Mouse (Mus musculus) left cerebral cortex, adult 18-20 months (tissue): ENCODE results near the gene Rgs4. TPM values are rescaled to one million over a fixed set of nuclear protein-coding genes. Genes with fewer than 3 reads are reported as not detected.

Source experiments
- DNase-seq, 2 experiments: peaks; one replicate each; pipeline ENCODE4 v3.0.0; 2021 to 2022; ENCODE audit warnings: low spot score in 2 of 2, mixed read lengths in 1 of 2
- long read RNA-seq, 2 experiments: library from polyadenylated mRNA; stranded (forward); transcript quantifications; one replicate each; pipeline ENCODE4 v2.0.0; 2021
- total RNA-seq, 2 experiments: library from RNA; stranded (reverse); gene quantifications; 2 replicates each; pipeline ENCODE4 v1.2.3; 2021

The Rgs4 gene
- total RNA-seq: 100 to 1,000 TPM; 364 to 379 TPM
- long read RNA-seq, experiment 1, transcript Rgs4-201 (5 exons, 2,941 nt): major isoform, 175 of 217 reads
- long read RNA-seq, experiment 1, partial matches to known transcripts: 8 of 217 reads
- long read RNA-seq, experiment 1, other reads (novel, unspliced or antisense): 34 of 217 reads
- long read RNA-seq, experiment 2, transcript Rgs4-201 (5 exons, 2,941 nt): major isoform, 126 of 151 reads
- long read RNA-seq, experiment 2, partial matches to known transcripts: 25 of 151 reads
- long read RNA-seq, experiment 2, other reads (novel, unspliced or antisense): 0 of 151 reads

- DNase-seq: peak; percentile 85 to 91
Observed at GRCm38 (mm10) chr1:169747473-169747872, at the start of gene Rgs4. Gene Rgs4 (minus strand): TSS chr1:169747642.

DNA sequence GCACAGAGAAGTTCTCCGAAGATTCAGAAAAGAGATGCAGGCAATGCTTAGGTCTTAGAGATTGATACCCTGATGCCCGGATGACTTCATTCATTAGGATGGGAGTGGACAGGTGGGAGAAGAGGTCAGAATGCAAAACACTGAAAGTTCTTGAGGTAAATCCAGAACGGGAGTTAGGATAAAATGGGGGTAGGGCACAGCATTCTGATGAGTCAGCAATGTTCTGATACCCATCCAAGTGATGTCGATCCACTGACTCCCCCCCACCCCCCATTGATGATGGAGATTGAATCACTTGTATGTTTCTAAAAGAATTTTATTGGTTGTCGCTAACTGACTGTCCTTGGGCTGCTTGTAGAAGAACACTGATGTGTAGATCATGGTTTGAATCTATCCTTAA lies 45.0 kb upstream of the Rgs4 start:
- DNase-seq: no peak

DNA sequence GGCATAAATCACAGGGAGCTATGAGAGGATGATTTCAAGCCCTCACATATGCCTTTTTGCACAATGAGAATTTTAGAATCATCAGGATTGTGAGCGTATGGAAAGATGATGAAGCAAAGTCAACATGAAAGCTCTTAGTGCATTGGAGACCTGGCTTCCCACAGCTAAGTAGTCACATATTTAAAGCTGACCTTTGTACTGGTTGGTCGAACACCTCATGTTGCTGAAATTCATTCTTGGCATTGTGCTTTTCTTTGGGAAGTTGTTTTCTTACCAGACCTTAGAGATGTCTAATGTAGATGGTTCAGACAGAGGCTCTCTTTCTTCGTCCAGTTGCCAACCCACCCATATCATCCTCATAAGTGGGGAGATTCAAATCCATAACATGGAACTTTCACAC lies 38.5 kb upstream of the Rgs4 start:
- DNase-seq: no peak

- DNase-seq: no peak
Observed at GRCm38 (mm10) chr1:169776566-169776965, 29.1 kb upstream of the Rgs4 start.

GRCm38 (mm10) chr1:169764619-169764955 lies 17.1 kb upstream of the Rgs4 start:
- DNase-seq: no peak

DNA sequence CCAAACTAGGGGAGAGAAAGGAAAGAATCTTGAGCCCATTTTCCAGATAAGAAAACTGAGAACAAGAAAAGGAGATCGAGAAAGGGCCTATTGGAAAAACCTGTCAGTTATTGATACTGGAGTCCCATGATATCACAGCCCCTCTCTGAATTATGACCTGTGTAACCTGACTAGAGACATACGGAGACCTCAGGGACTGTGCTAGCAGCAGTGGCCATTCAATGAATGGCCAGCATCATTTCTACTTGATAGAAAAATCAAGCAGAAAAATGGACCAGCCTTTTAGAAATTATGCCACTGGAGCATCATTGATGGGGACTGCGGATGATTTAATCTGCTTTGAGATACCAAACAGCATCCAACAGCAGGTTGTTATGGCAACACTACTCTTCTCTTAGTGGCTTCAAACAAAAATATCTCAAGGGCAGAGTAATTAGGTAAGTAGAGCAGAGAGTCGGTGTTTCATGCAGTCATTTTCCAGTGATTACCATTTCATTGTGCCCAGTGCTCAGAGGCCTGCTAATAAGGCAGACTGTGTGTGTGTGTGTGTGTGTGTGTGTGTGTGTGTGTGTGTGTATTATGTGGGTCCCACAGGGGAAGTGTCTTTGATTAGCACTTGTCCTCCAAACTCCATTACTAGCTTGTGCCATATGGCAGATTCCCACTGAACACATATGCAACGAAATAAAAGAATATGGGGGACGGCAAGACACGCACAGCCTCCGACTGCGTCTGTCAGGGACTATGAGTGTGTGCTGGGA lies 16.6 kb upstream of the Rgs4 start:
- peak; percentile 25 to 48 for DNase-seq

- no peak for DNase-seq
Observed at GRCm38 (mm10) chr1:169762524-169762923, 15.1 kb upstream of the Rgs4 start.

DNA sequence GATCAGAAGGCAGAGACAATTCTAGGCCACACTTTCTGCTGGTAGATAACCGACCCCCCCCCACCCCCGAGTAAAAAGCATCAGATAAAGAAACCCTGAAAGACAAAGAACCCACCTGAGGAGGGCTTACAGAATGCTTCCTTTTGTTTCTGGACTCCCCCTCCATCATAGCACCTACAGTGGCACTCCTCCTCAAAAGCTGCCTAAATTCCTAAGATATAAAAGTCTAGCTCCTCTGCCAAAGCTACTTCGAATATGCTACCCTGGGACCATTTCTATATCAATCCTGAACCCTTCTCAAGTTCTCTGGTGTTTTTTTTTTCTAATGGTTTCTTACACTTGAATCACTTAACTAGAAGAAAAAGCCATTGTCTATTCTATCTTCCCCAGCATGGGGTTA lies 9.1 kb upstream of the Rgs4 start:
- DNase-seq: no peak

GRCm38 (mm10) chr1:169752395-169752794 lies 5.0 kb upstream of the Rgs4 start:
- no peak for DNase-seq

DNA sequence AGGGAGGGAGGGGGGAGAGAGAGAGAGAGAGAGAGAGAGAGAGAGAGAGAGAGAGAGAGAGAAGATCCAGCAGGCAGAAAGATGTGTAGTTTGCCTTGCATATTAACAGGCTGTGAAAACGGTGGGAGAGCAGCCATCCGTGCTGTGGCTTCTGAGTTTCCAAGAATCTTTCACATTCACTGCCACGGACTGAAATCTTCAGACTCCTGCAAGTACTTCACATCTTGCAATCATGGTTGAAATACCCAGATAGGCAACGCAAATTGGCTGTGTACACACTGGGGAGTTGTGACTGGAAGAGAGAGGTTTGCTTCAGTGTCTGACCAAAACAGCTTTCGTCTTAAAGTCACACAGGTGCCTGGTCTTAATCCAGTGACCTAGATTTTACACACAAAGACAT lies 997 bp upstream of the Rgs4 start:
- peak; percentile 32 to 50 for DNase-seq

DNA sequence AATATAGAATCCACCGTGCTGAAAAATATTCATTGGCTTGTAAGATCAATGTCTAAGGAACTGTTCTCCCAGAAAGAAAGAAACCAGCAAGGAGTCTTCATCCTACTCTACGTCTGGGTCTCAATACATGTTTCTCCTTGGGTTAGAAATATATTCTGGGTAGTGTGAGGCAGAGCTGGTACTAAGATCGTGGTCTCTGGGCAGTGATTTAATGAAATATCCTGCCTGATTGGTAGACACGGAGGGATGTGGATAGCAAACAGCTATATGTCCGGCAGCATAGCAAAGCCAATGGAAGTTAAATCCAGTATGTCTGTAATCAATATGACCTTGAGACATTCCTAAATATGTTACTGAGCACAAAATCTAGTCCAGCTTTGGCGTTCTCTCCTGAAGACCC lies 460 bp upstream of the Rgs4 start:
- DNase-seq: no peak

- DNase-seq: no peak
Observed at GRCm38 (mm10) chr1:169741147-169741546, 6.3 kb downstream of the Rgs4 start.

- DNase-seq: no peak
Observed at GRCm38 (mm10) chr1:169737231-169737630, 10.2 kb downstream of the Rgs4 start.

GRCm38 (mm10) chr1:169736139-169736538 lies 11.3 kb downstream of the Rgs4 start:
- no peak for DNase-seq

- no peak for DNase-seq
Observed at GRCm38 (mm10) chr1:169730599-169731100, 16.8 kb downstream of the Rgs4 start.

DNA sequence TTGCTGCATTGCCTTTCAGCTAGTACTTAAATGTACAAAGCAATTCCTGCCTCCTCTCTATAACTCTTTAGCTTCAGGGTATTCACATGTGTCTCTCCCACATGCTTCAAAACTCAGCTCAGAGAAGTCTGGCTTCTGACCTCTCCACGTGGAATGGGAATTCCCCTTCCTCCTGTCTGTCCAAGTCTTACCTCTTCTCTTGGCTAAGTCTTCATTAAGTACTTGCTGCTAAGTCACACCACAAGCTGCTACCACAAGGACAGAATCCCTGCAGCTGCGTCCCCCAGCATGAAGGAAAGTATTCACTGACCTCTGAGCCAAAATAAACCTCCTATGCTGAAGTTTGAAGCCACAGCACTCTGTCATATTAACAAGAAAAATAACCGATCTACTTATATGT lies 21.1 kb downstream of the Rgs4 start:
- DNase-seq: no peak

- DNase-seq: no peak
Observed at GRCm38 (mm10) chr1:169721836-169722235, 25.6 kb downstream of the Rgs4 start.

DNA sequence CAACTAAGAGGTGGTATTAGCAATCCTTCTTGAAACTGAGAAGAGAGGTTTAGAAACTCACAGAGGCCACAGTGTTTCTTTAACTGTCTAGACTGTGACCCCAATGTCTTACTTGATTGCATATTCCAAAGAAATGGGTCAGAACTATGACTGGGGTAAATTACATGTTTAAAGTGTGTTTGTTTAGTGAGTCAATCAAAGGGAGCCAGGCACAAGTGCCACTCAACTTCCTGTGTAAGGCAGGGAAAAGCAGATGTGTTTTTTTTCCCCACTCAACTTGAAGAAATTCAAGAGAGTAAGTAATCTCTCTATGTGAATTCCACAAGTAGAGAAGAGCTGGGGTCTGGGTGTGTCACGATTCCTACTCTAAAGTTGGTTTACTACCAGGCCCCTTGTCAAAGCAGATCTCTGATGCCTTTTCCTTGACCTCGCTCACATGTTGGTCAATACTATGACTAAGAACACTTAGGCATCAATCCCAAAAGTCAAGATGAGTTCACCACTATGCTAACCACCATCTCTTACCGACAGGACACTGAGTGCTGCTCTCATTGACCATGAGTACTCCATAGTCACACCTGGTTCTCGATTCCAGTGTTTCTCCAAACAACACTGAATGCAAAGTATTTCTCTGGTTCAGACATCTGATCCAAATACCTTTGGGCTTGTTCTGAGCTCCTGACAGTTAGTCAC lies 42.9 kb downstream of the Rgs4 start:
- DNase-seq: no peak

DNA sequence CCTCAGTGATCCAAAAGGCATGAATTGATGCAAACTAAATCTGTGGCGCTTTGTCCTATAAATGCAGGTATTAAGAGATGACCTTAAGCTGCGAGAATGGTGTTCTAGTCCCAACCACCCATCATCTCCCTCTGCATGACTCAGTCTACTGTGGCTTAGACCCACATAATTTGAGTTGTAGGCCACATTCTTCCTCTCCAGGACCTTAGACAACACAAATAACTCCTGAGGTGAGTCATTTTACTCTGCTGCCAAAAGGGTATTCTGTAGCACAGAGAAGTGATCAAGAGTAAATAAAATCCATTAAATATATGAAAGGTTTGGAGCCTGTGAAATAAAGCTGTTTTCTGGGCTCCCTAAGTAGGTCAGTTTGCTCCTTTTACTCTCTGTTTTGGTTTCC lies 48.3 kb downstream of the Rgs4 start:
- no peak for DNase-seq

DNA sequence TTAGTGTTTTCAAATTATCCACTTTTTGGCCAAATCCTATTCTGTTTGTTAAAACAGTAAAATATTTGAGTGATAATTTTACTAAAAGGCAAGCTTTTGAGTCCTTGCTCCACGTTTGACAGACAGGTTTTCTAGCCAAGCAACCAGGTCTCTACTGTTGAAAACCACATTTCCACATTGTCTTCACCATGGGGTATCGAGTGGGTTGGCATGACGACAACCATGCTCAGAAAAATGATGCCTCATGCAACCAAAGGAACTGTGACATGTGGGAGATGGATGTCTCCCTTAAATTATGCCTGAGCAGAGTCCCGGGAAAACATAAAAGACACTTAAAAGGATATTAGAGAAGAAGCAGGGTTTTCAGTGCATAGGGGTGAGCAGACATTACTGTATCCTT lies 50.2 kb downstream of the Rgs4 start:
- no peak for DNase-seq

- DNase-seq: no peak
Observed at GRCm38 (mm10) chr1:169695356-169695755, 52.1 kb downstream of the Rgs4 start.

GRCm38 (mm10) chr1:169693537-169693936 lies 53.9 kb downstream of the Rgs4 start:
- no peak for DNase-seq
